Mouse (Mus musculus): ENCODE data around the gene E130311K13Rik. TPM values are rescaled to one million over a fixed set of nuclear protein-coding genes. Genes with fewer than 3 reads are reported as not detected.

E130311K13Rik gene
- 3.7 and 4.8 TPM in 2 replicates for polyA plus RNA-seq (2014; fragmentation: Nextera tagmentation; extraction: Ambion mirVana)

- peak within 1 kb of the TSS; percentile 95 for H3K9ac ChIP-seq (ENCODE audit: low read depth, low read length)
- no peaks in the 10 kb centered on the region for H3K36me3 ChIP-seq (ENCODE audit: control insufficient read depth, insufficient read depth, low read length)
- H3K4me3 ChIP-seq (ENCODE audit: low read depth, low read length) = peak within 1 kb of the TSS; percentile 70
- H3K4me2 ChIP-seq = peak within 1 kb of the TSS; percentile 74
- H3K4me1 ChIP-seq (ENCODE audit: control insufficient read depth, insufficient read depth, low read length) = no peaks in the 10 kb centered on the region
- peak; percentile 94 for ATAC-seq (replicated peaks; ENCODE audit: insufficient number of reproducible peaks, low FRiP score, low TSS enrichment)
- peak within 1 kb of the TSS; percentile 85 for H3K27ac ChIP-seq (ENCODE audit: low read depth, low read length)
- WGBS (ENCODE audit: insufficient replicate concordance) = 5% methylated on average over 48 of the region's 48 CpGs
- no peaks in the 10 kb centered on the region for H3K27me3 ChIP-seq (ENCODE audit: control insufficient read depth, insufficient read depth, low read length)
- no peaks in the 10 kb centered on the region for H3K9me3 ChIP-seq (replicated peaks; ENCODE audit: control insufficient read depth, low read length)
These were observed at the start of gene E130311K13Rik for GRCm38 (mm10) chr3:63928878-63929859. TSS of gene E130311K13Rik (minus strand) at chr3:63929472.

GRCm38 (mm10) chr3:63977895-63978294, 48.6 kb upstream of the E130311K13Rik start:
- no peak for ATAC-seq (replicated peaks; ENCODE audit: insufficient number of reproducible peaks, low FRiP score, low TSS enrichment)
- Histone ChIP-seq H3K4me2 (no peak overlapping the region), H3K4me1 (ENCODE audit: control insufficient read depth, insufficient read depth, low read length) (peaks cover 15% of the 10 kb centered on the region), H3K9me3 (replicated peaks; ENCODE audit: control insufficient read depth, low read length) (no peaks in the 10 kb centered on the region), H3K9ac (ENCODE audit: low read depth, low read length) (no peak overlapping the region), H3K27me3 (ENCODE audit: control insufficient read depth, insufficient read depth, low read length) (no peaks in the 10 kb centered on the region), H3K36me3 (ENCODE audit: control insufficient read depth, insufficient read depth, low read length) (0 out of 2 replicates have a peak, but pooled peaks cover 6% of the 10 kb centered on the region), H3K27ac (ENCODE audit: low read depth, low read length) (no peak overlapping the region), H3K4me3 (ENCODE audit: low read depth, low read length) (no peak overlapping the region)
- 73% methylated on average over 4 of the region's 4 CpGs for WGBS (ENCODE audit: insufficient replicate concordance)

- peak; percentile 98 for ATAC-seq (replicated peaks; ENCODE audit: insufficient number of reproducible peaks, low FRiP score, low TSS enrichment)
- Histone ChIP-seq H3K9ac (ENCODE audit: low read depth, low read length) (peak within 1 kb of the TSS; percentile 99), H3K4me3 (ENCODE audit: low read depth, low read length) (peak within 1 kb of the TSS; percentile 94), H3K27ac (ENCODE audit: low read depth, low read length) (peak within 1 kb of the TSS; percentile 94), H3K4me1 (ENCODE audit: control insufficient read depth, insufficient read depth, low read length) (peaks cover 15% of the 10 kb centered on the region), H3K36me3 (ENCODE audit: control insufficient read depth, insufficient read depth, low read length) (0 out of 2 replicates have a peak, but pooled peaks cover 6% of the 10 kb centered on the region), H3K27me3 (ENCODE audit: control insufficient read depth, insufficient read depth, low read length) (no peaks in the 10 kb centered on the region), H3K9me3 (replicated peaks; ENCODE audit: control insufficient read depth, low read length) (no peaks in the 10 kb centered on the region), H3K4me2 (peak within 1 kb of the TSS; percentile 79)
- WGBS (ENCODE audit: insufficient replicate concordance) = under 1% methylated on average over 67 of the region's 67 CpGs
These were observed 47.0 kb upstream of the E130311K13Rik start, which contains the start of gene Gmps for GRCm38 (mm10) chr3:63975955-63976908. TSS of gene Gmps (plus strand) at chr3:63976106.

GRCm38 (mm10) chr3:63965929-63966328, 36.7 kb upstream of the E130311K13Rik start:
- peaks cover 7% of the 10 kb centered on the region; the same call in 1 of the 2 replicates for H3K4me1 ChIP-seq (ENCODE audit: control insufficient read depth, insufficient read depth, low read length)
- WGBS (ENCODE audit: insufficient replicate concordance) = 70% methylated on average over 2 of the region's 2 CpGs
- no peak overlapping the region for H3K27ac ChIP-seq (ENCODE audit: low read depth, low read length)
- H3K9me3 ChIP-seq (replicated peaks; ENCODE audit: control insufficient read depth, low read length) = no peaks in the 10 kb centered on the region
- ATAC-seq (replicated peaks; ENCODE audit: insufficient number of reproducible peaks, low FRiP score, low TSS enrichment) = no peak
- no peaks in the 10 kb centered on the region for H3K36me3 ChIP-seq (ENCODE audit: control insufficient read depth, insufficient read depth, low read length)
- H3K4me3 ChIP-seq (ENCODE audit: low read depth, low read length) = no peak overlapping the region
- H3K27me3 ChIP-seq (ENCODE audit: control insufficient read depth, insufficient read depth, low read length) = peaks cover 3% of the 10 kb centered on the region; the same call in 1 of the 2 replicates
- no peak overlapping the region for H3K4me2 ChIP-seq
- no peak overlapping the region for H3K9ac ChIP-seq (ENCODE audit: low read depth, low read length)

- Histone ChIP-seq H3K4me3 (ENCODE audit: low read depth, low read length) (peak overlapping the region; percentile 89), H3K9me3 (replicated peaks; ENCODE audit: control insufficient read depth, low read length) (no peaks in the 10 kb centered on the region), H3K9ac (ENCODE audit: low read depth, low read length) (no peak overlapping the region), H3K4me1 (ENCODE audit: control insufficient read depth, insufficient read depth, low read length) (peaks cover 7% of the 10 kb centered on the region; the same call in 1 of the 2 replicates), H3K27ac (ENCODE audit: low read depth, low read length) (peak overlapping the region; percentile 50; the same call in 1 of the 2 replicates), H3K4me2 (peak overlapping the region; percentile 88), H3K36me3 (ENCODE audit: control insufficient read depth, insufficient read depth, low read length) (no peaks in the 10 kb centered on the region), H3K27me3 (ENCODE audit: control insufficient read depth, insufficient read depth, low read length) (peaks cover 3% of the 10 kb centered on the region; the same call in 1 of the 2 replicates)
- no peak for ATAC-seq (replicated peaks; ENCODE audit: insufficient number of reproducible peaks, low FRiP score, low TSS enrichment)
- 81% methylated on average over 6 of the region's 6 CpGs for WGBS (ENCODE audit: insufficient replicate concordance)
These were observed 35.6 kb upstream of the E130311K13Rik start for GRCm38 (mm10) chr3:63964922-63965249.

GRCm38 (mm10) chr3:63964100-63964921, 35.0 kb upstream of the E130311K13Rik start, which contains the start of gene Slc33a1:
TSS of gene Slc33a1 (minus strand) at chr3:63964768.
- peak; percentile 96 for ATAC-seq (replicated peaks; ENCODE audit: insufficient number of reproducible peaks, low FRiP score, low TSS enrichment)
- under 1% methylated on average over 69 of the region's 69 CpGs for WGBS (ENCODE audit: insufficient replicate concordance)
- peaks cover 3% of the 10 kb centered on the region; the same call in 1 of the 2 replicates for H3K27me3 ChIP-seq (ENCODE audit: control insufficient read depth, insufficient read depth, low read length)
- peak within 1 kb of the TSS; percentile 85 for H3K27ac ChIP-seq (ENCODE audit: low read depth, low read length)
- H3K4me1 ChIP-seq (ENCODE audit: control insufficient read depth, insufficient read depth, low read length) = peaks cover 7% of the 10 kb centered on the region; the same call in 1 of the 2 replicates
- H3K4me3 ChIP-seq (ENCODE audit: low read depth, low read length) = peak within 1 kb of the TSS; percentile 89
- H3K4me2 ChIP-seq = peak within 1 kb of the TSS; percentile 88
- no peaks in the 10 kb centered on the region for H3K9me3 ChIP-seq (replicated peaks; ENCODE audit: control insufficient read depth, low read length)
- peak within 1 kb of the TSS; percentile 91 for H3K9ac ChIP-seq (ENCODE audit: low read depth, low read length)
- no peaks in the 10 kb centered on the region for H3K36me3 ChIP-seq (ENCODE audit: control insufficient read depth, insufficient read depth, low read length)

GRCm38 (mm10) chr3:63963421-63964099, 34.3 kb upstream of the E130311K13Rik start:
- peak overlapping the region; percentile 85 for H3K27ac ChIP-seq (ENCODE audit: low read depth, low read length)
- peaks cover 2% of the 10 kb centered on the region; the same call in 1 of the 2 replicates for H3K27me3 ChIP-seq (ENCODE audit: control insufficient read depth, insufficient read depth, low read length)
- H3K4me1 ChIP-seq (ENCODE audit: control insufficient read depth, insufficient read depth, low read length) = peaks cover 7% of the 10 kb centered on the region; the same call in 1 of the 2 replicates
- H3K9me3 ChIP-seq (replicated peaks; ENCODE audit: control insufficient read depth, low read length) = no peaks in the 10 kb centered on the region
- peak overlapping the region; percentile 88 for H3K4me2 ChIP-seq
- H3K36me3 ChIP-seq (ENCODE audit: control insufficient read depth, insufficient read depth, low read length) = no peaks in the 10 kb centered on the region
- peak overlapping the region; percentile 91 for H3K9ac ChIP-seq (ENCODE audit: low read depth, low read length)
- H3K4me3 ChIP-seq (ENCODE audit: low read depth, low read length) = peak overlapping the region; percentile 89
- no peak for ATAC-seq (replicated peaks; ENCODE audit: insufficient number of reproducible peaks, low FRiP score, low TSS enrichment)
- 9% methylated on average over 25 of the region's 25 CpGs for WGBS (ENCODE audit: insufficient replicate concordance)

Data from heart, embryonic 11.5 days (tissue).